Mouse (Mus musculus): ENCODE measurements around the gene Crabp2. TPM values are rescaled to one million over a fixed set of nuclear protein-coding genes. Genes with fewer than 3 reads are reported as not detected.

Crabp2 gene
- polyA plus RNA-seq, 1 experiment = not detected

DNA sequence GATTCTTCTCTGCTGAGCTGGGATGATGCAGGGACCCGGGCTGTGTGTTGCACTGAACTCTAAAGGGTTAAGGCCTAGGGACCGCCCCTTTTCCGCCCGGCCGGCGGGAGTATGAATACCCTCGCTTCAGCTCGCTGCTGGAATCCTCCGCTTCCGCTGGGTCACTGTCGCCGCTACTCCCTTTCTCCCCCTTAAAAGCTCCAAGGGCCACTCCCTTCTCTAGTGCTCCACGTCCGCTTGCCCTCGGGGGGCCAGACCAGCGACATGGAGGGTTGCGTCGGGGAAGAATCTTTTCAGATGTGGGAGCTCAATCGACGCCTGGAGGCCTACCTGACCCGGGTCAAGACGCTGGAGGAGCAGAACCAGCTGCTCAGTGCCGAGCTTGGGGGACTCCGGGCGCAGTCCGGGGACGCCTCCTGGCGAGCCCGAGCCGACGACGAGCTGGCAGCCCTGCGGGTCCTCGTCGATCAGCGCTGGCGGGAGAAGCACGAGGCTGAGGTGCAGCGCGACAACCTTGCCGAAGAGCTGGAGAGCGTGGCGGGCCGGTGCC, 22.5 kb downstream of the Crabp2 start, which contains the start of gene Nes:
Gene Nes, plus strand, starts transcription at position 140 of the 550 bp plus-strand sequence.
- TF ChIP-seq GATA1 (IDR thresholded peaks at IDR 0.05; ENCODE audit: low read length) = no peak

- no peak for TF ChIP-seq GATA1 (IDR thresholded peaks at IDR 0.05; ENCODE audit: low read length)
Observed at GRCm38 (mm10) chr3:87971489-87972202, 23.2 kb downstream of the Crabp2 start.

DNA sequence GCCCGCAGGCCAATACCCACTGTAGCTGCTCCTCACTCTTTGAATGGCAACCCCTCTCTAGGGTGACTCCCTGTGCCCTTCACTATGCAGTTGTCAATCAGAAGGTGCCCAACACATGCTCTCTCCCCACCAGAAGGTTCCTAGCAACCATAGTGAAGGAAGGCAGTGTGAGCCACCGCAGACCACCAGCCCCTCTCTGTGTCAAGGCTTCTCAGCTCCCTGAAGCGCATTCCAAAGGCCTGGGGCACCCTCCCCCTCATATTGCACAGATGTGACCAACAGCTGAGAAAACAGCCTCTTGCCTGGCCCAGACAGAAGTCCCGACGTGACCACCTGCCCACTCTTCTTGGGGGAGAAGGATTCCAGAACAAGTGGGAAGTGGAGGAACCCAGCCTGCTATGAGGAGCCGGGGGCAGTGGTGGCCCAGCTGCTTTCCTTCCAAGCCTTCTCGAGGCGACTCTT, 23.8 kb downstream of the Crabp2 start:
- TF ChIP-seq GATA1 (IDR thresholded peaks at IDR 0.05; ENCODE audit: low read length) = no peak

- no peak for TF ChIP-seq GATA1 (IDR thresholded peaks at IDR 0.05; ENCODE audit: low read length)
Observed at GRCm38 (mm10) chr3:87972776-87973175, 24.3 kb downstream of the Crabp2 start.

DNA sequence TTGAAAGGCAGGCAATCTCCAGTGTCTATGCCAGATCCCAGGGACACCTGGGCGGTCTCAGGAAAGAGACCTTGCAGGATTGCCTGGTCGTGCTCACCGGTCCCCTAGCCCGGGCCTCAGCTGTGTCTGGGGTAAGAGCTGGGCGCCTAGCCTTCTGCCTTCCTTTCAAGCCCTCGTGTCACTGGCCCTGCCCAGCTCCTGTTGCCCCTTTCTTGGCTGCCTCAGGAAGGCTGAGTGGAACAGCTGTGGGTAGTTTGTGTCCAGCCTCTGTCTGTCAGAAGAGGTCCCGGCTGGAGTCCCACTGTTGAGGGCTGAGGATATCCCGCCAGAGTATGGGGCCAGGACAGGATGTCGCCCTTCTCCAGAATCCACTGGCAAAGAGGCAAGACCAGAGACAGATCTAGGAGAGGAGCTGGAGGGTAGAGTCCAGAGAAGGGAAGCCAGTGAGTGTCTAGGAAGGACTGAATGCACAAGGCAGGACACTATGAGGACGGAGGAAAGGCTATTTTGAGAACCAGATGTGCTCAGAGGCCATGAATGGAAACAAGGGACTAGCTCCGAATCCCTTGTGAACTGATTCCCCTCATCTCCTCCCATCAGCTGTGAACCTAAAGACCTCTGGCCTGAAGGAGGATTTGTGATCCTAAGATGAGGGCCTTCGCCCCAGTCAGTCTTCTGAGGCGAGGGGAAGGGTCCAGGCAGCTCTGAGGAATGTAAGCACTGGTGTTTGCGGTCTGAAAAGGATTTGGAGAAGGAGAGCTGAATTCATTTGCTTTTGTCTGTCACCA, 25.3 kb downstream of the Crabp2 start:
- TF ChIP-seq GATA1 (IDR thresholded peaks at IDR 0.05; ENCODE audit: low read length) = no peak

DNA sequence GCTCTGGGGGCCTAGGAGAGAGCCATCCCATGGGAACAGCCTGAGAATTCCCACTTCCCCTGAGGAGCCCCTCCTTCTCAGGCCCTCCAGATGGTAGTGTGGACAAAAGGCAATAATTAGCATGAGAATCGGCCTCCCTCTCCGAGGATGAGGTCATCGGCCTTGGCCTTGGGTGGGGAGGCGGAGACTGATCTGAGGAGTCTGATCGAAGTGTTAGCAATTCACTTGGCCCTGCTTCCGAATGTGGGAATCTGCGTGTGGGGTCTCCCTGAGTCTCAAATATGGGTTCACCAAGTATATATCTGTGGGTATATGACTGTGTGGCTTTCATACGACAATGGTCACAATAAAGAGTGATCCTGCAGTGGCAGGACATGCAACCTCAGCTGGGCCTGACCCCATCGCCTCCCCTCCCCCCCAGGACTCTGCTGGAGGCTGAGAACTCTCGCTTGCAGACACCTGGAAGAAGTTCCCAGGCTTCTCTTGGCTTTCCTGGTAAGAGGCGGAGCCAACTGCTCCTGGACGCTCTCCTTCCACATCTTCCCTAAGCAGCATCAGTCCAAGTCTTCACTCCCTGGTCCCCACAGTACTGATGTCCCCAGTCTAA, 26.0 kb downstream of the Crabp2 start:
- TF ChIP-seq GATA1 (IDR thresholded peaks at IDR 0.05; ENCODE audit: low read length) = no peak

DNA sequence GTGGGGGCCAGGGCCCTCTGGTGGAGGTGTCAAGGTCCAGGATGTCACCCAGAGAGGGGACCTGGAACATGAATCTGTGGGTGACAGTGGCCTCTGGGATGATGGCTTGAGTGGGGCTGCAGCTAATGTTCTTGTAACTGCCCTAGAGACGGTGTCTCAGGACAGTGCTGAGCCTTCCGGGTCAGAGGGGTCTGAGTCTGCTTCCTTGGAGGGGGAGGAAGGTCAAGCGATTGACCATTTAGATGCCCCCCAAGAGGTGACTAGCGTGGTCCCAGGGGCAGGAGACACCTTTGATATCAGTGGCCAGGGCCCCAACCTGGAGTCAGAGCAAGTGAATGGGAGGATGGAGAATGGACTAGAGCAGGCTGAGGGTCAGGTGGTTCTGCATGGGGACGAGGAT, 31.0 kb downstream of the Crabp2 start:
- TF ChIP-seq GATA1 (IDR thresholded peaks at IDR 0.05; ENCODE audit: low read length) = no peak

DNA sequence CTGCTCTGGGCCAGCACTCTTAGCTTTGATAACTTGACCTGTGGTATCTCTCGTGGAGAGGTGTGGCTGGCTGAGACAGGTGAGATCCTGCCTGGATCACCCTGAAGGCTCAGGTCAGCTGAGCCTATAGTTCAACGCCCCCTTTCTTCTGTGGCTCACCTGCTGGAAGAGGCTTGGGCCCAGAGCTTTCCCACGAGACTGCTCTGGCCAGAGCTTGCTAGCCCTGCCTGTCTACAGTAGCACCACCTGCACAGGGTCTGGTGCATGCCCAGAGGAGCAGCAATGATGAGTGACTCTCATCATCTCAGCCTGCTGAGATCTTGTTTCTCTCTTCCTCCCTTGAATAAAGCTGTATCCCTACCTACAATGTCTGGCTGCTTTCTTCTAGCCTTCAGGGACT, 31.6 kb downstream of the Crabp2 start:
- TF ChIP-seq GATA1 (IDR thresholded peaks at IDR 0.05; ENCODE audit: low read length) = no peak

DNA sequence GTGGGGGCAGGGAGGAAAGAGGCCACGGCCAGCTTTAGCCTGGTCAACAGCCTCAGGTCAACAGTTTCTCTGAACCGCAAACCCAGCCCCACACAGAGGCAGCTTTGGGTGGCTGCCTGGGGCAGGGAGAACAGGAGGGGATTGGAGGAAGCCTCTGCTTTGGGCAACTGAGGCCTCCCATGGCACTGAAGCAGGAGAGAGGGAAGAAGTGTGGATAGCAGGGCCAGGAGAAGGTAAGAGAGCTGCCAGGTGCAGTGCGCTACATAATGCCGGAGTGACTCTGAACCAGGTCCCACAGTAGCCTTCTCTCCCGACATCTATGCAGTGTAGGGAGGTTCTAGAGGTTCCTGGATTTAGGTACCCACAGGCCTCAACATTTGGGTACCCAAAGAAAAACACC, 32.3 kb downstream of the Crabp2 start:
- no peak for TF ChIP-seq GATA1 (IDR thresholded peaks at IDR 0.05; ENCODE audit: low read length)

DNA sequence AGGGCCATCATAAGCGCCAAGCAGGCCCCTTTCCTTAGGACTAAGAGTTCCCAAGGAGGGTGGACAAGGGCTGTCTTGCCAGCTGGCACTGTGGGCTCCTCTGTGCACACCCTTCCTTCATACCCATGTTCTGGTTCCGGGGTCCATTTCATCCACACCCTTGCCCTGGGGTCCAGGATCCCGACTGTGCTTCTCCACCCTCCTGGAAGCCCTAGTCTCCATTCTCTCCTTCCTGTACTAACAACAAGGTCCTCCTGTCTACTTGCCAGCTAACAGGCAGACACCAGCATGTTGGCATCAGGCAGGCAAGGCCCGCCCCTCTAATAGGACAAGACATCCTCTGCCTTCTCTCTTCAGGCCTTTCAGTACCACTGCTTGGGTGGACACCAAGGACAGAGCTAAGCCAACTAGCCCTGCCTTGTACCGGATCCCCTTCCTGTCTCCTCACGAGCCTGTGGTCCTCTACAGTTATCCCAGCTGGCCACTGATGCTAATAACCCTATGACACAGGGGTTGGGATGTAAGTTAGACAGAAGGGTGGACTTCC, 32.8 kb downstream of the Crabp2 start:
- TF ChIP-seq GATA1 (IDR thresholded peaks at IDR 0.05; ENCODE audit: low read length) = no peak

DNA sequence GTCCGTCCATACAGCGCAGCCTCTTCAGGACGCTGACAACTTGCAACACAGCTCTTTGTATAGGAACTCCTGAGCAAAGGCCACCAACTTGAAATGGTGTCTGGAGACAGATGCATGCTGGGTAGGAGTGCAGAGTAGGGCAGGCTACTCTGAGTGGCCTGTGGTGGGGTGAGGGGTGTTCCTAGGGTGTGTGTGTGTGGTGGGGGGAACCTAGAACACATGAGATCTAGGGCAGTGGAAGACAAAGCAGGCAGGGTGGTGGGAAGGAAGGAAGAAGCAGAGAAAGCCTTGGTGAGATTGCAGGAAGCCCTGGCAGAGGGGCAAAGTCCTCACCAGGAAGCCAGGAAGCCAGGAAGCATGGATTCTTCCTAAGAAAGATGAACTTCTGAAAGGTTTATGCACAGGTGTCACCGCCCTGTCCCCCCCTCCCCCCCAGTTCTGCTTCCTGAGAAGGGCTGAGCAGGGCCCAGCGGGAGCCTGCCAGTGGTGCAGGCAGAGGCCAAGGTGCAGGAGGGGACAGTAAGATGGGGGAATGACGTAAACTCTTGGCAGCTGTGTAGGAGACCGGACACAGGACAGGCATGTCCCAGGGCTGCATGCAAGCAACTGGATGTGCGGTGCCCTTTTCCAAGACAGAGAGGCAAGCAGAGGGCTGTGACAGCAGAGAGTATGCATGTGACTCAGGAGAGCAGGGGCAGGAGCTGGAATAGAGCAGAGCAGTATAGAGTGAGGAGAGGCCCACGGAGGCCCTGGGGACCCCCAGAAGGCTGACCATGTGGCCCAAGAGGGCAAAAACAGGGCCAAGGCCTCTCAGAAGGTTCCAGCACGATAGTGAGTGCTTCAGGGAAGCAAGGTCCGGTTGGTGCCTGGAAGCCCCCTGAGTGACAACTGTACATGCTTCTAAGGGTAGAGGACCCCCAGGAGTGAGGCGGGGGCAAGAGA, 33.7 kb downstream of the Crabp2 start:
- TF ChIP-seq GATA1 (IDR thresholded peaks at IDR 0.05; ENCODE audit: low read length) = no peak

- no peak for TF ChIP-seq GATA1 (IDR thresholded peaks at IDR 0.05; ENCODE audit: low read length)
Observed at GRCm38 (mm10) chr3:87982836-87983601, 34.6 kb downstream of the Crabp2 start.

GRCm38 (mm10) chr3:87983627-87984026, 35.2 kb downstream of the Crabp2 start:
- no peak for TF ChIP-seq GATA1 (IDR thresholded peaks at IDR 0.05; ENCODE audit: low read length)

- TF ChIP-seq GATA1 (IDR thresholded peaks at IDR 0.05; ENCODE audit: low read length) = no peak
Observed at GRCm38 (mm10) chr3:87984094-87984493, 35.6 kb downstream of the Crabp2 start.
